Mouse (Mus musculus): ENCODE measurements around the gene Aunip. TPM values are rescaled to one million over a fixed set of nuclear protein-coding genes. Genes with fewer than 3 reads are reported as not detected.

Gene Aunip
- not detected for polyA plus RNA-seq (2014; fragmentation: Illumina TruSeq; extraction: RNeasy Lipid Tissue Mini Kit (QIAGEN cat#74804); ENCODE audit: low read depth, low replicate concordance)

GRCm38 (mm10) chr4:134510845-134511411, at the start of gene Aunip:
TSS of gene Aunip (plus strand) at chr4:134510999.

GRCm38 (mm10) chr4:134468215-134468575, 42.6 kb upstream of the Aunip start, which contains the start of gene Stmn1:
TSS of gene Stmn1 (plus strand) at chr4:134468320.

GRCm38 (mm10) chr4:134496595-134497210, 14.1 kb upstream of the Aunip start, which contains the start of gene Paqr7:
TSS of gene Paqr7 (plus strand) at chr4:134496697.

DNA sequence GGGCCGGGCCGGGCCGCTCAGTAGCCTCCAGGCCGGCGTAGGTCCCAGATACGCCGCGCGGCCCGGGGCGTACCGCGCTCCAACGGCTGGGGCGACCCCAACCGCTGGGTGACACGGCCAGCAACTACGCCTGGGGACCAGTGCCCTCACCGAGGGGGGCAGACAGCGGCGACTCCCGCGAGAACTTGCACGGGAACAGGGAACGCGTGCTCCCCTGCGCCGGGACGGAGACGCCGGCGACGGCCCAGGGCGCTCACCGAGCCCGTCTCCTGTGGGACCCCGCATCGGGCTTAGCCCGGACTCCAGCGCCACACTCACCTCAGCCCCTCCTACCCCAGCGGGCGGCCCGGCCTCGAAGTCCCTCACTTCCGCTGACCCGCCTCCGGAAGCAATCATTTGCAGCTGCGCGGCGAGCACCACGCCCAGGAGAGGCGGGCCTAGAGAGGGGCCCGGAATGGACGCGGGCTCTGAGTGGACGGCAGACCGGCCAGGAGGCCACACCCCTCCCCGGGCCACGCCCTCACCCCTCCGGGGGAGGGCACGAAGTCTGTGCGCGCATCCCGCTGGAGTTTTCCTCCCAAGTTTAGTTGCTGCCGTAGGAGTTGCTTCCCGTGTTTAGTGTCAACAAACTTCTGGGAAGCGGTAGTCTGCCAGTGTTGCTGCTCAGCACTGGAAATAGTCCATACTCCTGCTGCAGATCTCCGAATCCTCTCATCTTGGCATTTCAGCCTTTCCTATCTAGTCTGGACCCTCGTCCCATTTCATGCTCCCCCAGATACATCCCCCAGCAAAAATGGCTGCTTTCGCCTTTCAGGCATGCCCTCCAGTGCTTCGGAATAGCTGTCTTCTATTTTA, 24.4 kb downstream of the Aunip start, which contains the start of gene Mtfr1l:
Gene Mtfr1l (minus strand): TSS at position 456 of the 855 bp plus-strand sequence.

GRCm38 (mm10) chr4:134551494-134552316, 40.9 kb downstream of the Aunip start, which contains the start of gene Selenon:
TSS of gene Selenon (minus strand) at chr4:134552166.

Other genes with a start within 250 kb of the Aunip start
- 16.7 TPM for gene Pdik1l, start 223.1 kb upstream of the Aunip start, polyA plus RNA-seq (2014; fragmentation: Illumina TruSeq; extraction: RNeasy Lipid Tissue Mini Kit (QIAGEN cat#74804); ENCODE audit: low read depth, low replicate concordance)
- gene Trim63, start 195.9 kb upstream of the Aunip start, polyA plus RNA-seq (2014; fragmentation: Illumina TruSeq; extraction: RNeasy Lipid Tissue Mini Kit (QIAGEN cat#74804); ENCODE audit: low read depth, low replicate concordance): 6.7 TPM
- 9.1 TPM for gene Slc30a2, start 167.8 kb upstream of the Aunip start, polyA plus RNA-seq (2014; fragmentation: Illumina TruSeq; extraction: RNeasy Lipid Tissue Mini Kit (QIAGEN cat#74804); ENCODE audit: low read depth, low replicate concordance)
- gene Extl1, start 127.1 kb upstream of the Aunip start, polyA plus RNA-seq (2014; fragmentation: Illumina TruSeq; extraction: RNeasy Lipid Tissue Mini Kit (QIAGEN cat#74804); ENCODE audit: low read depth, low replicate concordance): 0.08 TPM
- gene Pafah2, start 114.7 kb upstream of the Aunip start, polyA plus RNA-seq (2014; fragmentation: Illumina TruSeq; extraction: RNeasy Lipid Tissue Mini Kit (QIAGEN cat#74804); ENCODE audit: low read depth, low replicate concordance): 47.8 TPM
- gene Stmn1, start 42.7 kb upstream of the Aunip start, polyA plus RNA-seq (2014; fragmentation: Illumina TruSeq; extraction: RNeasy Lipid Tissue Mini Kit (QIAGEN cat#74804); ENCODE audit: low read depth, low replicate concordance): 55.3 TPM
- 7.0 TPM for gene Paqr7, start 14.3 kb upstream of the Aunip start, polyA plus RNA-seq (2014; fragmentation: Illumina TruSeq; extraction: RNeasy Lipid Tissue Mini Kit (QIAGEN cat#74804); ENCODE audit: low read depth, low replicate concordance)
- gene Mtfr1l, start 24.4 kb downstream of the Aunip start, polyA plus RNA-seq (2014; fragmentation: Illumina TruSeq; extraction: RNeasy Lipid Tissue Mini Kit (QIAGEN cat#74804); ENCODE audit: low read depth, low replicate concordance): 44.9 TPM
- gene Selenon, start 41.2 kb downstream of the Aunip start, polyA plus RNA-seq (2014; fragmentation: Illumina TruSeq; extraction: RNeasy Lipid Tissue Mini Kit (QIAGEN cat#74804); ENCODE audit: low read depth, low replicate concordance): 0.61 TPM
- 2.1 TPM for gene Man1c1, start 193.3 kb downstream of the Aunip start, polyA plus RNA-seq (2014; fragmentation: Illumina TruSeq; extraction: RNeasy Lipid Tissue Mini Kit (QIAGEN cat#74804); ENCODE audit: low read depth, low replicate concordance)

All from kidney, adult 10 weeks (tissue).